In the genomic region with DNA sequence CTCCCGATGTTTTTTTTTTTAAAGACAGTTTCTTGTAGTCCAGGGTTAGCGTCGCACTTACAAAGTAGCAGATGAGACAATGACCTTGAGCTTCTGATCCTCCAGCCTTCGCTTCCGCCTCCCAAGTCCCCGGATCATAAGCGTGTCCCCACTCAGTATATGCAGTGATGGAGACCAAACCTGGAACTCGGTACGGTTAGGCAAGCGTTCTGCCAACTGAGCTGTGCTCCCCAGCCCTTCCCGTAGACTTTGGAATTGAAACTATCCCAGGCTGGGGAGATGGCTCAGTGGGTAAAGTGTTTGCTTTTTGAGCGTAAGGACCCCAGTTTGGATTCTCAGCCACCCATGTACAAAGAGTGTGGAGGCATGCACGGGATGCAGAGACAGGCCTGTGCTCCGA, we compare ENCODE assay signal across 20 mouse cellular contexts. TPM values are rescaled to one million over a fixed set of nuclear protein-coding genes. Genes with fewer than 3 reads are reported as not detected.
DNase-seq lines count a peak whose midpoint lies in the region; ATAC-seq and TF ChIP-seq lines count a peak whose summit lies in the region.
"Had no signal": no experiment of that assay in that cellular context is flagged by ENCODE, and none has a peak within 500 bp of the region (broad histone marks: within the 10 kb centered on the region; RNA-seq: fewer than 3 reads in every experiment).

No protein-coding gene starts in this region.

- 94% methylated on average over 14 of the region's 14 CpGs for WGBS in heart, embryonic 13.5 days
- WGBS in liver, embryonic 15.5 days (ENCODE audit: insufficient replicate concordance): 83% methylated on average over 14 of the region's 14 CpGs
- WGBS in liver, embryonic 11.5 days: 91% methylated on average over 14 of the region's 14 CpGs
- WGBS in embryonic facial prominence, embryonic 10.5 days: 98% methylated on average over 14 of the region's 14 CpGs
- 78% methylated on average over 14 of the region's 14 CpGs for WGBS in liver, postnatal 0 days (ENCODE audit: insufficient replicate concordance)

- no peak for DNase-seq in heart, postnatal 36 days
- DNase-seq in liver, embryonic 11.5 days (ENCODE audit: low spot score): no peak
- no peak for DNase-seq in embryonic facial prominence, embryonic 10.5 days (ENCODE audit: low spot score)
- no peak for DNase-seq in liver, postnatal 0 days
- DNase-seq: adrenal gland, adult 2 months; adrenal gland, postnatal 25 days; cerebellum, adult 2 months; cerebellum, postnatal 10 days; gastrocnemius, postnatal 10 days had no signal

- peaks cover 29% of the 10 kb centered on the region for H3K36me3 ChIP-seq in heart, embryonic 13.5 days
- 0 out of 2 replicates have a peak, but pooled peaks cover 3% of the 10 kb centered on the region for H3K36me3 ChIP-seq in liver, embryonic 15.5 days (replicated peaks)
- H3K36me3 ChIP-seq in liver, embryonic 11.5 days (ENCODE audit: control insufficient read depth, insufficient read depth, low read length): 0 out of 2 replicates have a peak, but pooled peaks cover 3% of the 10 kb centered on the region
- peaks cover 47% of the 10 kb centered on the region for H3K36me3 ChIP-seq in embryonic facial prominence, embryonic 10.5 days (replicated peaks)
- peaks cover 6% of the 10 kb centered on the region; the same call in 1 of the 2 replicates for H3K36me3 ChIP-seq in liver, postnatal 0 days (replicated peaks; ENCODE audit: insufficient read depth, low read length)
- H3K36me3 ChIP-seq: forebrain, embryonic 15.5 days had no signal

- H3K27ac ChIP-seq in heart, embryonic 13.5 days (replicated peaks): peak overlapping the region; percentile 95; the same call in 1 of the 2 replicates
- peak overlapping the region; percentile 51; the same call in 1 of the 2 replicates for H3K27ac ChIP-seq in liver, embryonic 15.5 days (replicated peaks)
- no peak overlapping the region for H3K27ac ChIP-seq in liver, embryonic 11.5 days (ENCODE audit: low read depth, low read length)
- 0 out of 2 replicates have a peak overlapping the region, but pooled peaks have one; percentile 4 for H3K27ac ChIP-seq in embryonic facial prominence, embryonic 10.5 days (replicated peaks)
- peak overlapping the region; percentile 95 for H3K27ac ChIP-seq in liver, postnatal 0 days (ENCODE audit: low read depth)
- H3K27ac ChIP-seq: forebrain, embryonic 15.5 days; hindbrain, embryonic 13.5 days; hindbrain, postnatal 0 days had no signal

- no peaks in the 10 kb centered on the region for H3K9me3 ChIP-seq in heart, embryonic 13.5 days
- H3K9me3 ChIP-seq in liver, embryonic 15.5 days (replicated peaks): no peaks in the 10 kb centered on the region
- H3K9me3 ChIP-seq in liver, embryonic 11.5 days (ENCODE audit: control insufficient read depth, low read length): no peaks in the 10 kb centered on the region
- H3K9me3 ChIP-seq in embryonic facial prominence, embryonic 10.5 days: no peaks in the 10 kb centered on the region
- no peaks in the 10 kb centered on the region for H3K9me3 ChIP-seq in liver, postnatal 0 days (ENCODE audit: low read length)
- H3K9me3 ChIP-seq: forebrain, embryonic 15.5 days; hindbrain, embryonic 13.5 days had no signal

- intact Hi-C loops in heart, postnatal 36 days (cut with DNase I): no loop called here

- no peak overlapping the region for H3K4me2 ChIP-seq in heart, embryonic 13.5 days
- no peak overlapping the region for H3K4me2 ChIP-seq in liver, embryonic 15.5 days
- no peak overlapping the region for H3K4me2 ChIP-seq in liver, embryonic 11.5 days
- no peak overlapping the region; the same call in 1 of the 2 replicates for H3K4me2 ChIP-seq in liver, postnatal 0 days (ENCODE audit: low read depth, low read length)
- H3K4me2 ChIP-seq: forebrain, embryonic 15.5 days; heart, embryonic 11.5 days; hindbrain, embryonic 13.5 days had no signal

- no peaks in the 10 kb centered on the region for H3K27me3 ChIP-seq in heart, embryonic 13.5 days (replicated peaks)
- H3K27me3 ChIP-seq in liver, embryonic 15.5 days: no peaks in the 10 kb centered on the region; the same call in 1 of the 2 replicates
- H3K27me3 ChIP-seq in liver, embryonic 11.5 days (replicated peaks; ENCODE audit: control insufficient read depth, insufficient read depth, low read length): no peaks in the 10 kb centered on the region
- H3K27me3 ChIP-seq in embryonic facial prominence, embryonic 10.5 days (replicated peaks; ENCODE audit: low read depth, poor library complexity, severe bottlenecking): no peaks in the 10 kb centered on the region
- no peaks in the 10 kb centered on the region for H3K27me3 ChIP-seq in liver, postnatal 0 days (ENCODE audit: insufficient read depth, low read length)
- H3K27me3 ChIP-seq: forebrain, embryonic 15.5 days; hindbrain, embryonic 13.5 days had no signal

- H3K4me3 ChIP-seq in heart, embryonic 13.5 days: no peak overlapping the region
- no peak overlapping the region for H3K4me3 ChIP-seq in liver, embryonic 15.5 days (replicated peaks)
- no peak overlapping the region for H3K4me3 ChIP-seq in liver, embryonic 11.5 days (ENCODE audit: low read depth, low read length)
- H3K4me3 ChIP-seq in embryonic facial prominence, embryonic 10.5 days: no peak overlapping the region
- no peak overlapping the region for H3K4me3 ChIP-seq in liver, postnatal 0 days (ENCODE audit: low read depth, low read length)
- H3K4me3 ChIP-seq: forebrain, embryonic 15.5 days; hindbrain, embryonic 13.5 days had no signal

- TF ChIP-seq CTCF in liver, postnatal 0 days (IDR thresholded peaks at IDR 0.05; ENCODE audit: low read depth): no peak

- no peak for TF ChIP-seq EP300 in liver, postnatal 0 days (IDR thresholded peaks at IDR 0.05; ENCODE audit: low read depth)

- H3K4me1 ChIP-seq in heart, embryonic 13.5 days: peaks cover 69% of the 10 kb centered on the region
- peaks cover 85% of the 10 kb centered on the region for H3K4me1 ChIP-seq in liver, embryonic 15.5 days (replicated peaks)
- H3K4me1 ChIP-seq in liver, embryonic 11.5 days (replicated peaks; ENCODE audit: control insufficient read depth, insufficient read depth, low read length): peaks cover 46% of the 10 kb centered on the region
- peaks cover 64% of the 10 kb centered on the region for H3K4me1 ChIP-seq in embryonic facial prominence, embryonic 10.5 days
- peaks cover 49% of the 10 kb centered on the region for H3K4me1 ChIP-seq in liver, postnatal 0 days (ENCODE audit: insufficient read depth)

- no peak for ATAC-seq in heart, embryonic 13.5 days (ENCODE audit: extremely low read depth, insufficient number of reproducible peaks, low FRiP score, low TSS enrichment)
- no peak for ATAC-seq in liver, embryonic 15.5 days (ENCODE audit: insufficient read depth)
- ATAC-seq in liver, embryonic 11.5 days (replicated peaks; ENCODE audit: low FRiP score): no peak
- ATAC-seq in liver, postnatal 0 days: no peak
- ATAC-seq in megakaryocyte-erythroid progenitor cell, adult 5-6 weeks (replicated peaks; ENCODE audit: low FRiP score, low TSS enrichment, poor library complexity, severe bottlenecking): no peak
- ATAC-seq: forebrain, embryonic 15.5 days; hindbrain, postnatal 0 days had no signal

- no peak overlapping the region for H3K9ac ChIP-seq in heart, embryonic 13.5 days
- no peak overlapping the region for H3K9ac ChIP-seq in liver, embryonic 15.5 days
- H3K9ac ChIP-seq in liver, embryonic 11.5 days (ENCODE audit: low read depth, low read length): no peak overlapping the region
- no peak overlapping the region for H3K9ac ChIP-seq in liver, postnatal 0 days (replicated peaks)
- H3K9ac ChIP-seq: forebrain, embryonic 15.5 days; hindbrain, embryonic 13.5 days had no signal

RNA-seq across cellular contexts. Expression of a gene that starts 6.8 kb away (rescaled TPM):
- polyA plus RNA-seq in heart, embryonic 13.5 days (2015; fragmentation: Nextera tagmentation; extraction: Ambion mirVana): 29.7 and 31.7 TPM in 2 replicates
- 10 to 100 TPM; 36.2 to 37.9 TPM for total RNA-seq in heart, postnatal 36 days (2021)
- polyA plus RNA-seq in liver, embryonic 15.5 days (2015; fragmentation: Nextera tagmentation; extraction: Ambion mirVana): 15.2 and 16.8 TPM in 2 replicates
- 12.4 and 14.0 TPM in 2 replicates for polyA plus RNA-seq in liver, embryonic 11.5 days (2014; fragmentation: Nextera tagmentation; extraction: Ambion mirVana)
- 50.3 and 50.6 TPM in 2 replicates for polyA plus RNA-seq in embryonic facial prominence, embryonic 10.5 days (2016; fragmentation: Nextera tagmentation; extraction: Ambion mirVana)
- polyA plus RNA-seq in liver, postnatal 0 days (2015; fragmentation: Nextera tagmentation; extraction: Ambion mirVana): 14.9 and 16.3 TPM in 2 replicates
- 31.8 and 34.0 TPM in 2 replicates for total RNA-seq in megakaryocyte-erythroid progenitor cell, adult 5-6 weeks (2014; fragmentation: Nextera tagmentation)
- 36.1 and 47.5 TPM in 2 replicates for total RNA-seq in megakaryocyte-erythroid progenitor cell, adult 5-6 weeks (2017)

RNA-seq across cellular contexts. Expression of a gene that starts 28.7 kb away (rescaled TPM):
- polyA plus RNA-seq in heart, embryonic 13.5 days (2015; fragmentation: Nextera tagmentation; extraction: Ambion mirVana): 18.9 and 19.8 TPM in 2 replicates
- 10 to 100 TPM; 17.9 to 18.1 TPM for total RNA-seq in heart, postnatal 36 days (2021)
- 6.0 and 6.1 TPM in 2 replicates for polyA plus RNA-seq in liver, embryonic 15.5 days (2015; fragmentation: Nextera tagmentation; extraction: Ambion mirVana)
- 14.8 and 15.2 TPM in 2 replicates for polyA plus RNA-seq in liver, embryonic 11.5 days (2014; fragmentation: Nextera tagmentation; extraction: Ambion mirVana)
- 14.5 and 16.0 TPM in 2 replicates for polyA plus RNA-seq in embryonic facial prominence, embryonic 10.5 days (2016; fragmentation: Nextera tagmentation; extraction: Ambion mirVana)
- polyA plus RNA-seq in liver, postnatal 0 days (2015; fragmentation: Nextera tagmentation; extraction: Ambion mirVana): 3.5 and 3.9 TPM in 2 replicates
- 10.7 and 20.4 TPM in 2 replicates for total RNA-seq in megakaryocyte-erythroid progenitor cell, adult 5-6 weeks (2014; fragmentation: Nextera tagmentation)
- 3.4 and 7.2 TPM in 2 replicates for total RNA-seq in megakaryocyte-erythroid progenitor cell, adult 5-6 weeks (2017)

RNA-seq across cellular contexts. Expression of a gene that starts 46.0 kb away (rescaled TPM):
- 1,009 and 1,125 TPM in 2 replicates for polyA plus RNA-seq in heart, embryonic 13.5 days (2015; fragmentation: Nextera tagmentation; extraction: Ambion mirVana)
- total RNA-seq in heart, postnatal 36 days (2021): 100 to 1,000 TPM; 650 to 668 TPM
- 1,028 and 1,078 TPM in 2 replicates for polyA plus RNA-seq in liver, embryonic 15.5 days (2015; fragmentation: Nextera tagmentation; extraction: Ambion mirVana)
- polyA plus RNA-seq in liver, embryonic 11.5 days (2014; fragmentation: Nextera tagmentation; extraction: Ambion mirVana): 2,436 and 2,466 TPM in 2 replicates
- 1,413 and 1,489 TPM in 2 replicates for polyA plus RNA-seq in embryonic facial prominence, embryonic 10.5 days (2016; fragmentation: Nextera tagmentation; extraction: Ambion mirVana)
- 793 and 822 TPM in 2 replicates for polyA plus RNA-seq in liver, postnatal 0 days (2015; fragmentation: Nextera tagmentation; extraction: Ambion mirVana)
- 2,668 and 3,132 TPM in 2 replicates for total RNA-seq in megakaryocyte-erythroid progenitor cell, adult 5-6 weeks (2014; fragmentation: Nextera tagmentation)
- 1,591 and 2,082 TPM in 2 replicates for total RNA-seq in megakaryocyte-erythroid progenitor cell, adult 5-6 weeks (2017)

RNA-seq across cellular contexts. Expression of a gene that starts 47.2 kb away (rescaled TPM):
- 0.88 and 1.1 TPM in 2 replicates for polyA plus RNA-seq in heart, embryonic 13.5 days (2015; fragmentation: Nextera tagmentation; extraction: Ambion mirVana)
- not detected for total RNA-seq in heart, postnatal 36 days (2021)
- polyA plus RNA-seq in liver, embryonic 15.5 days (2015; fragmentation: Nextera tagmentation; extraction: Ambion mirVana): not detected in 2 replicates
- 0.89 and 1.2 TPM in 2 replicates for polyA plus RNA-seq in liver, embryonic 11.5 days (2014; fragmentation: Nextera tagmentation; extraction: Ambion mirVana)
- not detected in 2 replicates for polyA plus RNA-seq in embryonic facial prominence, embryonic 10.5 days (2016; fragmentation: Nextera tagmentation; extraction: Ambion mirVana)
- polyA plus RNA-seq in liver, postnatal 0 days (2015; fragmentation: Nextera tagmentation; extraction: Ambion mirVana): not detected in 2 replicates
- not detected in 2 replicates for total RNA-seq in megakaryocyte-erythroid progenitor cell, adult 5-6 weeks (2014; fragmentation: Nextera tagmentation)
- total RNA-seq in megakaryocyte-erythroid progenitor cell, adult 5-6 weeks (2017): not detected in 2 replicates
- total RNA-seq: adrenal gland, adult 2 months; adrenal gland, postnatal 25 days; gastrocnemius, postnatal 10 days; hematopoietic stem cell, adult 5-6 weeks; hindbrain, postnatal 0 days had no signal
- polyA plus RNA-seq: adrenal gland, adult 2 months; cerebellum, adult 2 months; embryonic facial prominence, embryonic 11.5 days; forebrain, embryonic 11.5 days; forebrain, embryonic 15.5 days; heart, postnatal 0 days; hindbrain, embryonic 13.5 days; hindbrain, postnatal 0 days had no signal

RNA-seq across cellular contexts. Expression of a gene that starts 51.8 kb away (rescaled TPM):
- 24.6 and 26.7 TPM in 2 replicates for polyA plus RNA-seq in heart, embryonic 13.5 days (2015; fragmentation: Nextera tagmentation; extraction: Ambion mirVana)
- 10 to 100 TPM; 43.1 to 49.5 TPM for total RNA-seq in heart, postnatal 36 days (2021)
- polyA plus RNA-seq in liver, embryonic 15.5 days (2015; fragmentation: Nextera tagmentation; extraction: Ambion mirVana): 15.0 and 17.3 TPM in 2 replicates
- 51.0 and 55.6 TPM in 2 replicates for polyA plus RNA-seq in liver, embryonic 11.5 days (2014; fragmentation: Nextera tagmentation; extraction: Ambion mirVana)
- polyA plus RNA-seq in embryonic facial prominence, embryonic 10.5 days (2016; fragmentation: Nextera tagmentation; extraction: Ambion mirVana): 65.0 and 65.1 TPM in 2 replicates
- 7.7 and 10.3 TPM in 2 replicates for polyA plus RNA-seq in liver, postnatal 0 days (2015; fragmentation: Nextera tagmentation; extraction: Ambion mirVana)
- total RNA-seq in megakaryocyte-erythroid progenitor cell, adult 5-6 weeks (2014; fragmentation: Nextera tagmentation): 66.1 and 67.0 TPM in 2 replicates
- total RNA-seq in megakaryocyte-erythroid progenitor cell, adult 5-6 weeks (2017): 31.2 and 54.2 TPM in 2 replicates
